Mouse (Mus musculus) liver, embryonic 11.5 days (tissue): ENCODE data around the gene Socs3. TPM values are rescaled to one million over a fixed set of nuclear protein-coding genes. Genes with fewer than 3 reads are reported as not detected.
A peak's percentile ranks its signal among the peaks of the same experiment; 100 is the strongest.

Source experiments
- ATAC-seq: fragments of 200-750 bp; cut with Nextera tagmentation; replicated peaks from 2 replicates; pipeline ENCODE4 v1.8.0; 2017; ENCODE audit warnings: moderate number of reproducible peaks, mild to moderate bottlenecking, moderate TSS enrichment, moderate library complexity; ENCODE audit not compliant: low FRiP score
- DNase-seq: peaks from one replicate; pipeline ENCODE4 v3.0.0-alpha.2; 2017; ENCODE audit warnings: low spot score
- H3K27ac ChIP-seq: fragments of 300-500 bp; sonication (generic); 2 replicates; pipeline ENCODE4 v1.5.1; 2014; ENCODE audit warnings: mild to moderate bottlenecking, low read depth, low read length, control low read depth
- H3K27me3 ChIP-seq: fragments of 300-500 bp; sonication (generic); replicated peaks from 2 replicates; pipeline ENCODE4 v1.6.1; 2014; ENCODE audit warnings: low read length, mixed read lengths; ENCODE audit not compliant: control insufficient read depth, insufficient read depth
- H3K36me3 ChIP-seq: fragments of 300-500 bp; sonication (generic); 2 replicates; pipeline ENCODE4 v1.6.1; 2014; ENCODE audit warnings: mild to moderate bottlenecking, low read length, moderate library complexity, mixed read lengths; ENCODE audit not compliant: control insufficient read depth, insufficient read depth
- H3K4me1 ChIP-seq: fragments of 300-500 bp; sonication (generic); replicated peaks from 2 replicates; pipeline ENCODE4 v1.6.1; 2014; ENCODE audit warnings: low read length, mixed read lengths; ENCODE audit not compliant: control insufficient read depth, insufficient read depth
- H3K4me2 ChIP-seq: fragments of 300-500 bp; sonication (generic); 2 replicates; pipeline ENCODE4 v1.6.1; 2014; ENCODE audit warnings: mild to moderate bottlenecking, control low read depth, moderate library complexity
- H3K4me3 ChIP-seq: fragments of 300-500 bp; sonication (generic); 2 replicates; pipeline ENCODE4 v1.5.1; 2014; ENCODE audit warnings: low read depth, low read length, control low read depth
- H3K9ac ChIP-seq: fragments of 300-500 bp; sonication (generic); 2 replicates; pipeline ENCODE4 v1.6.1; 2014; ENCODE audit warnings: low read depth, low read length, control low read depth
- H3K9me3 ChIP-seq: fragments of 300-500 bp; sonication (generic); 2 replicates; pipeline ENCODE4 v1.6.1; 2016; ENCODE audit warnings: low read length, inconsistent platforms, mixed read lengths; ENCODE audit not compliant: control insufficient read depth
- WGBS: fragments of 180-500 bp; shearing (Covaris S2); extraction: QIAGEN DNeasy Blood & Tissue Kit; methylation state at CpG from one replicate; pipeline ENCODE4 v1.1.7; 2014; 5-methylcytosine and 5-hydroxymethylcytosine counted together
- polyA plus RNA-seq: library from polyadenylated mRNA; unstranded; fragments of >200 nt; fragmentation: Nextera tagmentation; extraction: Ambion mirVana; gene quantifications from 2 replicates; pipeline ENCODE4 v1.2.1, GENCODE M21; 2014

The Socs3 gene
- polyA plus RNA-seq: 3.7 and 4.6 TPM in 2 replicates

DNA sequence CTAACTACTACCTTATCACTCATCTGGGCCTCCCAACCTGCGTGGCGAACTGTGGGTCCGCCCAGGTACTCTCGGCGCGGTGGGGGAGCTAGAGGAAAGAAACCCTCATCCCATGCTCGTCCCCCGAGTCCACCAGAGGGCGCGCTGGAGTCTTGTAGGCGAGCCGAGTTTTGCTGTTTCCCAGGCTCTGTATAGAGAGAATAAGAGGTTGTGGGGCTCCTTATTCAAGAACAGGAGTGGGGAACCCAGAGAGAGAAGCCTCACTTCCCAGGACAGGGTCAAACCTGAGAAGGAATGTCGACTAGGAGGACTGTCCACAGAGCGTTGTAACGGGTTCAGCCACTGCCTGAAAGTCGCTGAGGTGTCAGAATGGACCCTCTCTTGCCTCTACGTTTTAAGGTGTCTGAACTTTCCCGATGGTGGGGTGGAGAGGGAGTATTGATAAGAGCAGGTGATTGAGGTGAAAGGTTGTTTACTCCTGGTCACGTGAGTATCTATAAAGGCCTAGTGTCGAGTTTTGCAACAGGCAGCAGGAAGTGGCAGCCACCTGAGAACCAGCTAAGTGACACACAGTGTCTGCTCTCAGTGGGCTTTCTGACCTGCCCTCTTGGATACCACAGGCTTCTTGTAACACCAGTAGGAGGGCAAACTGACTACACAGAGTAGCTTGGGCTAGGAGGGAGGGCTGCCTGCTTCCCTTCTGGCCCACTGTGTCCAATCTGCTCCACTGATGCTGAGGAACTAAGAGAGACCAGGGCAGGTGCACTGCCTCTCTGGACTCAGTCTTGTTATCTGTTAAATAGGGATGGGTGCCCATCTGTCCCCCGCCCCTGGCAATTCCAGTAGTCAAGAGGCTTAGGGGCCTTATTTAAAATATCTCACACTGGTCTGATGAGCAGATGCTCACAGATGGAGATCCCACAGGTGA lies at the start of gene Socs3:
Gene Socs3 (minus strand): TSS at position 103 of the 928 bp plus-strand sequence.
- Histone ChIP-seq H3K4me1 (peaks cover 45% of the 10 kb centered on the region), H3K27me3 (peaks cover 42% of the 10 kb centered on the region), H3K9ac (peak within 1 kb of the TSS; percentile 73), H3K4me2 (peak within 1 kb of the TSS; percentile 92), H3K27ac (peak within 1 kb of the TSS; percentile 78), H3K9me3 (no peaks in the 10 kb centered on the region), H3K4me3 (peak within 1 kb of the TSS; percentile 58), H3K36me3 (no peaks in the 10 kb centered on the region)
- peak; percentile 90 for DNase-seq
- peak; percentile 51 for ATAC-seq
- 8% methylated on average over 21 of the region's 21 CpGs for WGBS

DNA sequence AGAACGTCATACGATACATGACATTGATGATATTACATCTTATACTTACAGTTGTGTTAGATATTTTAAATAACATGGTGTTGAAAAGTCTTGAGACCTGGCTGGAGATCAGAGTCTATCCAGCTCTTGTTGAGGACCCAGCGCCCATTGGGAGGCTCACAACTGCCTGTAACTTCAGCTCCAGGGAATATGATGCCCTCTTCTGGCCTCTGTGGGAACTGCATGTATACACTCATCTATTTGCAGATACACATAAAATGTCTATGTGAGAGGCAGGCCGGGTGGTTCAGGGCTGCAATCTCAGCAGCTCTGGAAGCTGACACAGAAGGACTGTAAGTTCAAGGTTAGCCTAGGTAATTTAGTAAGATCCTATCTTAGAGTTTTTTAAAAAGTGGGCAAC lies 48.5 kb upstream of the Socs3 start:
- Histone ChIP-seq H3K9ac (no peak overlapping the region), H3K27ac (no peak overlapping the region), H3K9me3 (0 out of 2 replicates have a peak, but pooled peaks cover 3% of the 10 kb centered on the region), H3K4me2 (no peak overlapping the region), H3K4me1 (peaks cover 3% of the 10 kb centered on the region), H3K27me3 (no peaks in the 10 kb centered on the region), H3K36me3 (peaks cover 19% of the 10 kb centered on the region), H3K4me3 (no peak overlapping the region)
- ATAC-seq: no peak
- no peak for DNase-seq
- WGBS: 93% methylated on average over 4 of the region's 4 CpGs

DNA sequence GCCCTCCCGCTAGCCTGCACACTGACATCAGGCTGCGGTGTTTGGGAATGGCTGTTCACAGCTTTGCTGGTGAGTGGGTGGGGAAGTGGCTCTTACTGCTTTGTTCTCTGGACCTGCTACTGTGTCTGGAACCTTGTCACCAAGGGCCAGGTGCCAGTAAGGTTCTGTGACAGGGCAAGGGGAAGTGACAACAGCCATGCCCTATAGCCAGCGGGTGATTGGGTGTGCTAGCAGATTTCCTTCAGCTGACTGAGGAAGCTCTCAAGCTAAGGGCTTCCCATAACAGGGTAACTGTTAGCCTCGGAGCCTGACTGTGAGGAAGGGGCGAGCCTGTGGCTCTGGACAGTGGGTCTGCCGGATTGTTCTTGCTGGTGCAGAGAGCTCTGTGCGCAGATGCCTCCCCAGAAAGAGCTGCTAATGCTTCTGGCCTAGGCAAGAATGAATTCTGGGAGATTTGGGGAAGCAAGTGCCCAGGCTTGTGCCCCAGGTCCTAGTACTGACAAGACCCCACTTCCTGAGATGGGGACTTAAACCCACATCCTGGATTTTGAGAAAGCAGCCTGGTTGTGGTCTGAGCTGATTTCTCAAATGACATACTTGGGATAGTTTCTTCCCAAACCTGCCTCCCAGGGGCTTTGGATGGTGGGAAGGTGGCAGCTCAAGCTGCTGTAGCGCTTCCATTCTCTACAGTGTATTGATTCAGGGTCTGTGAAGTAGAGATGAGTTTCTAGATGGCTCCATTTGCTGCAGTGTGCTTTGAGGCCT lies 45.7 kb upstream of the Socs3 start:
- DNase-seq (no peak), ATAC-seq (no peak)
- Histone ChIP-seq H3K27ac (no peak overlapping the region), H3K9ac (no peak overlapping the region), H3K4me1 (peaks cover 7% of the 10 kb centered on the region), H3K4me2 (no peak overlapping the region), H3K27me3 (no peaks in the 10 kb centered on the region), H3K36me3 (peaks cover 19% of the 10 kb centered on the region), H3K9me3 (0 out of 2 replicates have a peak, but pooled peaks cover 3% of the 10 kb centered on the region), H3K4me3 (no peak overlapping the region)
- WGBS: 70% methylated on average over 8 of the region's 8 CpGs

- Histone ChIP-seq H3K9ac (no peak overlapping the region; the same call in 1 of the 2 replicates), H3K9me3 (0 out of 2 replicates have a peak, but pooled peaks cover 3% of the 10 kb centered on the region), H3K4me1 (peaks cover 11% of the 10 kb centered on the region), H3K27ac (no peak overlapping the region), H3K27me3 (no peaks in the 10 kb centered on the region), H3K4me3 (no peak overlapping the region), H3K4me2 (no peak overlapping the region), H3K36me3 (peaks cover 12% of the 10 kb centered on the region)
- no peak for DNase-seq
- ATAC-seq: no peak
- 70% methylated on average over 12 of the region's 12 CpGs for WGBS
Observed at GRCm38 (mm10) chr11:118014391-118014995, 44.6 kb upstream of the Socs3 start.

- Histone ChIP-seq H3K4me1 (peaks cover 22% of the 10 kb centered on the region), H3K9ac (no peak overlapping the region), H3K27me3 (no peaks in the 10 kb centered on the region), H3K4me3 (no peak overlapping the region), H3K4me2 (no peak overlapping the region), H3K9me3 (0 out of 2 replicates have a peak, but pooled peaks cover 3% of the 10 kb centered on the region), H3K36me3 (peaks cover 8% of the 10 kb centered on the region), H3K27ac (no peak overlapping the region)
- WGBS: 68% methylated on average over 2 of the region's 2 CpGs
- DNase-seq (no peak), ATAC-seq (no peak)
Observed at GRCm38 (mm10) chr11:118013339-118013738, 43.5 kb upstream of the Socs3 start.

DNA sequence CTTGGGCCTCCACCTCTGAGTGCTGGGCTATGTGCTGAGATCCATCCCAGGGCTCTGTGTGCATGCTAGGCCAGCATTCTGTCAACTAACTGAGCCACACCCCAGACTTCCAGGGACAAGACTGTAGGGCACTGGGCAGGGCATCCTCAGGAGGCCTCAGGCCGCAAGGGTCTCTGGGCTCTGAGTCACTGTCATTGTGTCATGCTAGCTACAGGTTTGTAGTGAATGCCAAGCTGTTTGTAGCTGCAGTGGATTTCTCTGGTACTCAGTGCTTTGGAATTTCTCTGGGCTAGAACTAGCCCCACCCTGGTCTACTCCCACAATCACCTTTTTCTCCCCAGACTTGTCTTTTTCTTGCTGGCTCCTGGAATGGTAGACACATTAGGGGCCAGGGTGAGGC lies 42.7 kb upstream of the Socs3 start:
- Histone ChIP-seq H3K9me3 (no peaks in the 10 kb centered on the region), H3K36me3 (peaks cover 2% of the 10 kb centered on the region; the same call in 1 of the 2 replicates), H3K27me3 (no peaks in the 10 kb centered on the region), H3K4me1 (peaks cover 29% of the 10 kb centered on the region), H3K27ac (no peak overlapping the region), H3K4me3 (no peak overlapping the region), H3K4me2 (no peak overlapping the region), H3K9ac (no peak overlapping the region)
- ATAC-seq (no peak), DNase-seq (no peak)
- 88% methylated on average over 1 of the region's 1 CpGs for WGBS

DNA sequence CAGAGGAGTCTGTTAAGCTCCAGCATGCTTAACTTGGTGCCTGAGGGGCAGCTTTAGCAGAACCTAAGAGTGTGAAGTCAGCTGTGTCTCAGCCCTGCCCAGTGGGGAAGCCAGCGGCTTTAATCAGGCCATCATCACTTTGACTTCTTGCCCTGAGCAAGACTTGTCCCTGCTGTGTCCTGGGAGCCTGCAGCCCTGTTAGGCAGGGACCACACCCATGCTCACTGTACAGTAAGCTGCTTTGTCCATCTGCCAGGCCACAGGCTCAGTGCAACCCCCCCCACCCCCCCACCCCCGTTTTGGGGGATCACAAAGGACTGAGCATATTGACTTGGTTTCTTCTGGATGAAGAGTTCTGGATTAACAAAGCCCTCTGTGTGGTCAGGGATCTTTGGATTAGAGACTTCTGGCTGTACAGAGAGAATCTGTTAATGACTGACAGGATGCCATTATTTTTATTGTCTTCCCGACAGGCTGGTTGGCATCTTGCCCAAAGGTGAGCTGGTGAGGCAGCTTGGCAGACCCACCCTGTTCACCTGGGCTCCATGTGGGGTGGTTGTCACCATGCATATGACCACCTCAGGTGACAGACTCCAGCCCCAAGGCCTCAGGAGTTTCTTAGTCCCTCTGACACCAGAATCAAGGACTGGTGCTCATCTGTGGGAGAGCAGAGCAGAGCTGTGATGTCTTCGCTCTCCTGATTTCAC lies 40.2 kb upstream of the Socs3 start:
- H3K36me3 ChIP-seq: peaks cover 13% of the 10 kb centered on the region
- H3K27me3 ChIP-seq: no peaks in the 10 kb centered on the region
- ATAC-seq (no peak), DNase-seq (no peak)
- no peak overlapping the region for H3K4me2 ChIP-seq
- 65% methylated on average over 4 of the region's 4 CpGs for WGBS
- peaks cover 29% of the 10 kb centered on the region for H3K4me1 ChIP-seq
- no peak overlapping the region for H3K27ac ChIP-seq
- H3K9ac ChIP-seq: no peak overlapping the region
- H3K4me3 ChIP-seq: no peak overlapping the region
- H3K9me3 ChIP-seq: no peaks in the 10 kb centered on the region

- Histone ChIP-seq H3K4me3 (no peak overlapping the region), H3K4me1 (peaks cover 30% of the 10 kb centered on the region), H3K27ac (no peak overlapping the region), H3K27me3 (no peaks in the 10 kb centered on the region), H3K9ac (no peak overlapping the region), H3K4me2 (no peak overlapping the region), H3K36me3 (peaks cover 13% of the 10 kb centered on the region), H3K9me3 (no peaks in the 10 kb centered on the region)
- DNase-seq (no peak), ATAC-seq (no peak)
- 87% methylated on average over 8 of the region's 8 CpGs for WGBS
Observed at GRCm38 (mm10) chr11:118008843-118009242, 39.0 kb upstream of the Socs3 start.
